Mouse (Mus musculus) cerebellum, adult 18-20 months (tissue): ENCODE measurements around the gene 1700017B05Rik.
"Not testable (repeated sequence)": the region's sequence is repeated elsewhere in the genome, so short reads cannot be mapped to it uniquely, and the experiment has no call there.

Source experiments
- DNase-seq, 2 experiments: peaks; one replicate each; pipeline ENCODE4 v3.0.0; 2021

1700017B05Rik gene

DNA sequence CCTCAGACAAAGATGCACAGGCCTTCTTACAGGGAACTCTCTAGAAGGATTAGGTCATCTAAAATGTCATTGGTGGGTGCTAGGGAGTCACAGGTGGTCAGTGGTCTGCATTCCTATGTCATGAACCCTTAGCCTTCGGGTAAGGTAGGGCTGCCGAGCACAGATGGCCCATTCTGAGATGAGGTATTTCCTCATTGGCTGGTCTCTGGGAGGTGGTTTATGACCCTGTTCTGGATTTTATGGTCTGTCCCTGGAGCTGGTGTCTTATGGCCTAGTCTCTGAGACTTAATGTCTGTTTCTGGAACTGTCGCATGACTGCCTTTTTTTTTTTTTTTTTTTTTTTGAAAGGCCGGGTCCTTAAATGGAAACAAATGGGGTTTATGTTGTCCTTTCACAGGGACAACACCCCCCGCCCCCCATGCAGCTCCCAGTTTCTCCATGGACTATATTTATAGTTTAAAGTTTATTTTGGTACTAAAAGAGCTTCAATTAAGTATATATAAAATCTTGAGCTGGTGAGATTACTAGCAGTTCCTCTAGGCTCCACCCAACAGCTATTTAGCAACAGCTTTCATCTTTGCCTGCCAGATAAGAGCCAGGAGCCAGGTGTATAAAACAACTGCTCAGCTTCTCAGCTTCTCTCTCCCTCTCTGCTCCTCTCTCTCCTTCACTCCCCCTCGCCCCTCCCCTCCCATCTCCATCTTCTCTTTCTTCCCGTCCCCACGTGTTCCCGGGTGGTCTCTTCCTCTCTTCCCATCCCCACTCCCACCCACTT is 49.8 kb downstream of the 1700017B05Rik start:
- DNase-seq, result no peak

DNA sequence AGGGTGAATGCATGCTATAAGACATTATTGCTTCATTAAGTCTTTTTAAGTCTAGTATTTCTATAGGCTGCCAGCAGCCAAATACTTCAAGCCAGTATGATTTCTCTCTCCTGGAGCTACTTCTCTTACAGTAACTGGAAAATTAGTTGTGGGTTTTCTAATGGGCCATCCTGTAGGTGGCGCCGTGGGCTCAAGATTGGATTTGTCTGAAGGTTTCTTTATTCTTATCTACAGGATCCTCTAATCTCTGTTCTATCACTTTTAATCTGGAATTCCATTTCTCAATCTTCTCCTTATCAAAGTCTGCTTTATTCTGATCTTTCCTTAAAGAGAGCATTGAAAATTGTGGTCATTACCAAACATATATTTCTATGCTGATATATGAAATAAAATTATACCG is 53.1 kb downstream of the 1700017B05Rik start:
- DNase-seq, result peak; percentile 31 to 32

DNA sequence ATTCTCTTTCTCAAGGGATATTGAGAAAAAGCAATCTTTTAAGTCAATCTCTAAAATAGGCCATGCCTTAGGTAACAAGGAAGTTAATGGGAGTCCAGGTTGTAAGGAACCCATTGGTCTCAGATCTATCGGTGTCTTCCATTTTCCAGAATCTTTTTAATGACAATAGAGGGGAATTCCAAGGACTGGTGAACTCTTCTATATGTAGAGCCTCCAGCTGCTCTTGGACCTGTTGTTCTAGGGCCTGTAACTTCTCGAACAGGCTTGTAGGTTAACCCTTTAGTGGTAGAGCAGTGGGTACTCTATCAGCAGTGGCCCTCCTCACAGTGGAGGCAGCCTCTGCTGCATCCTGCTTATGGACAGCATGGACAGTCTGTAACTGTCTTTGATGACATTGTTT is 55.5 kb downstream of the 1700017B05Rik start:
- no peak for DNase-seq

DNA sequence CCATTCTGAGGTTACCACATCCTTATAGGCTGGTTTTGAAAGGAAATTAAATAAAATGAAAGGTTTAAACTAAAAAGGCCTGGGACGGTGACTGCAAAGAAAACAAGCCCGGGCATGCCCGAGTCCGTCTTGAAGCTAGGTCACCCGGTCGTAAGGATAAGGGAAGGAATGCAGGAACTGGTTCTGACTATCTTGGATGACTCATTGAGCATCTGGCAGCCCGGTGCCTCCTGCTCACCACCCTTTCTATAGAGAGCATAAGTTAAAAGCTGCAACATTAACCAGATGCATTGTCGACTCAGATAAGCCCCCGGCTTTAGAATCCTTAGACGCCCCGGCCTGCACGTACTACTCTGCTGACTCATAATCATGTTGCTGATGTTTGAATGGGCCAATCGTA is 58.8 kb downstream of the 1700017B05Rik start:
- DNase-seq, result not testable (repeated sequence)
